Mouse (Mus musculus) testis, adult 2 months (tissue): ENCODE data around the gene Trpv2. TPM values are rescaled to one million over a fixed set of nuclear protein-coding genes. Genes with fewer than 3 reads are reported as not detected.

Source experiments
- H3K27ac ChIP-seq: fragments of 200-500 bp; 2 replicates; pipeline ENCODE4 v1.5.1; 2012; ENCODE audit warnings: low read depth, low read length; ENCODE audit not compliant: control insufficient read depth, insufficient read depth
- H3K27me3 ChIP-seq: fragments of 200-500 bp; 2 replicates; pipeline ENCODE4 v1.6.1; 2012; ENCODE audit warnings: mild to moderate bottlenecking, low read length, moderate library complexity; ENCODE audit not compliant: control insufficient read depth, insufficient read depth
- H3K36me3 ChIP-seq: fragments of 200-500 bp; 2 replicates; pipeline ENCODE4 v1.6.1; 2012; ENCODE audit warnings: mild to moderate bottlenecking, low read length; ENCODE audit not compliant: control insufficient read depth, insufficient read depth
- H3K4me1 ChIP-seq: fragments of 200-500 bp; 2 replicates; pipeline ENCODE4 v1.6.1; 2012; ENCODE audit warnings: low read length; ENCODE audit not compliant: control insufficient read depth, insufficient read depth
- H3K4me3 ChIP-seq: fragments of 200-500 bp; 2 replicates; pipeline ENCODE4 v1.5.1; 2012; ENCODE audit warnings: low read depth, mild to moderate bottlenecking, low read length, moderate library complexity, mixed read lengths; ENCODE audit not compliant: control insufficient read depth
- CTCF ChIP-seq: fragments of 200-500 bp; IDR thresholded peaks from 2 replicates; pipeline ENCODE4 v1.5.1; 2012; ENCODE audit warnings: low read depth, mild to moderate bottlenecking, inconsistent platforms, low read length, moderate library complexity; ENCODE audit not compliant: control insufficient read depth, insufficient read depth, insufficient replicate concordance
- POLR2A ChIP-seq: fragments of 200-500 bp; IDR thresholded peaks from 2 replicates; pipeline ENCODE4 v1.6.1; 2012; ENCODE audit warnings: low read depth, mild to moderate bottlenecking, inconsistent platforms, low read length, moderate library complexity; ENCODE audit not compliant: control insufficient read depth
- polyA plus RNA-seq: library from polyadenylated mRNA; depleted of rRNA; stranded (reverse); fragments of >200 nt; gene quantifications from 2 replicates; pipeline ENCODE4 v1.2.3, GENCODE M21; 2012

Gene Trpv2
- polyA plus RNA-seq, 1 experiment, result 0.67 TPM

- Histone ChIP-seq H3K4me1 (0 out of 2 replicates have a peak, but pooled peaks cover 2% of the 10 kb centered on the region), H3K36me3 (no peaks in the 10 kb centered on the region), H3K4me3 (peak overlapping the region; percentile 61; the same call in 1 of the 2 replicates), H3K27me3 (no peaks in the 10 kb centered on the region), H3K27ac (no peak overlapping the region)
- TF ChIP-seq CTCF (no peak), POLR2A (no peak)
These were observed 21.1 kb upstream of the Trpv2 start for GRCm38 (mm10) chr11:62553186-62553585.

GRCm38 (mm10) chr11:62553633-62554032 is 20.7 kb upstream of the Trpv2 start:
- H3K4me1 ChIP-seq, result 0 out of 2 replicates have a peak, but pooled peaks cover 2% of the 10 kb centered on the region
- peak overlapping the region; percentile 61 for H3K4me3 ChIP-seq
- TF ChIP-seq POLR2A (no peak), CTCF (no peak)
- no peaks in the 10 kb centered on the region for H3K36me3 ChIP-seq
- H3K27me3 ChIP-seq, result no peaks in the 10 kb centered on the region
- H3K27ac ChIP-seq, result no peak overlapping the region; the same call in 1 of the 2 replicates

GRCm38 (mm10) chr11:62554163-62554855 is 20.0 kb upstream of the Trpv2 start:
- Histone ChIP-seq H3K4me3 (peak overlapping the region; percentile 61; the same call in 1 of the 2 replicates), H3K27ac (no peak overlapping the region; the same call in 1 of the 2 replicates), H3K36me3 (no peaks in the 10 kb centered on the region), H3K4me1 (peaks cover 2% of the 10 kb centered on the region; the same call in 1 of the 2 replicates), H3K27me3 (no peaks in the 10 kb centered on the region)
- TF ChIP-seq CTCF (no peak), POLR2A (no peak)

GRCm38 (mm10) chr11:62554934-62555517 is 19.3 kb upstream of the Trpv2 start:
- peaks cover 2% of the 10 kb centered on the region; the same call in 1 of the 2 replicates for H3K4me1 ChIP-seq
- H3K27ac ChIP-seq, result no peak overlapping the region; the same call in 1 of the 2 replicates
- H3K4me3 ChIP-seq, result peak overlapping the region; percentile 51; the same call in 1 of the 2 replicates
- no peak for TF ChIP-seq POLR2A
- no peak for TF ChIP-seq CTCF
- no peaks in the 10 kb centered on the region for H3K36me3 ChIP-seq
- H3K27me3 ChIP-seq, result no peaks in the 10 kb centered on the region

- TF ChIP-seq CTCF (no peak), POLR2A (no peak)
- H3K4me3 ChIP-seq, result no peak overlapping the region; the same call in 1 of the 2 replicates
- no peaks in the 10 kb centered on the region for H3K27me3 ChIP-seq
- peaks cover 5% of the 10 kb centered on the region; the same call in 1 of the 2 replicates for H3K4me1 ChIP-seq
- H3K27ac ChIP-seq, result no peak overlapping the region
- H3K36me3 ChIP-seq, result no peaks in the 10 kb centered on the region
These were observed 18.3 kb upstream of the Trpv2 start for GRCm38 (mm10) chr11:62555896-62556412.

- no peak overlapping the region for H3K4me3 ChIP-seq
- H3K4me1 ChIP-seq, result peaks cover 5% of the 10 kb centered on the region; the same call in 1 of the 2 replicates
- no peaks in the 10 kb centered on the region for H3K27me3 ChIP-seq
- H3K27ac ChIP-seq, result no peak overlapping the region
- TF ChIP-seq POLR2A, result no peak
- no peak for TF ChIP-seq CTCF
- no peaks in the 10 kb centered on the region for H3K36me3 ChIP-seq
These were observed 17.1 kb upstream of the Trpv2 start for GRCm38 (mm10) chr11:62557205-62557604.

GRCm38 (mm10) chr11:62558152-62558551 is 16.1 kb upstream of the Trpv2 start:
- Histone ChIP-seq H3K27ac (no peak overlapping the region), H3K27me3 (no peaks in the 10 kb centered on the region), H3K4me3 (no peak overlapping the region), H3K4me1 (peaks cover 5% of the 10 kb centered on the region; the same call in 1 of the 2 replicates), H3K36me3 (no peaks in the 10 kb centered on the region)
- no peak for TF ChIP-seq CTCF
- no peak for TF ChIP-seq POLR2A
